Mouse (Mus musculus): Measurements from ENCODE around the gene Slc16a10. TPM values are rescaled to one million over a fixed set of nuclear protein-coding genes. Genes with fewer than 3 reads are reported as not detected.

Gene Slc16a10
- polyA plus RNA-seq, 1 experiment from 2014 or later = 48.2 TPM

DNA sequence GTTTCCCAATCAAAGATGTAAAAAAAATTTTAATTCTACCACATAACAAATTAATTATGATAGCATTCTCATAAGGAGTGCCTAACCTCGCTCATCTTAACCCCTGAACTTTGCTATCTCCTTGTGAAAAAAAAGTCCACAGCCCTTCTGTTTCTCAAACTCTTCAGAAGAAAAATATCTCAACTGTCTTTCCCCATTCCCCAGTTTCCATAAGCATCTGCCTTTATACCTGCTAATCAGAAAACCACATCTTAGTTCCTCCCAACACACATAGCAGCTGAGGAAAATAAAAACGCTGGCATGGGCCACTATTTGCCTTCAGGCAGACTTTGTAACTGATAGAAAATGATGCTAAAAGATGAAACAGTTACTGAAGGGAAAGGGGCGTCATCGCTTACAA lies 17.5 kb downstream of the Slc16a10 start:
- 79% methylated on average over 4 of the region's 4 CpGs for WGBS
- Histone ChIP-seq H3K9me3 (ENCODE audit: control insufficient read depth, low read length) (no peaks in the 10 kb centered on the region), H3K4me1 (ENCODE audit: control insufficient read depth, insufficient read depth, low read length) (no peaks in the 10 kb centered on the region), H3K27ac (ENCODE audit: low read length) (no peak overlapping the region), H3K27me3 (replicated peaks; ENCODE audit: control insufficient read depth, insufficient read depth, low read length) (no peaks in the 10 kb centered on the region), H3K9ac (ENCODE audit: low read depth, low read length) (no peak overlapping the region), H3K4me3 (ENCODE audit: low read length) (no peak overlapping the region), H3K4me2 (ENCODE audit: low read depth, low read length) (no peak overlapping the region), H3K36me3 (ENCODE audit: control insufficient read depth, insufficient read depth, low read length) (no peaks in the 10 kb centered on the region)
- ATAC-seq = no peak

DNA sequence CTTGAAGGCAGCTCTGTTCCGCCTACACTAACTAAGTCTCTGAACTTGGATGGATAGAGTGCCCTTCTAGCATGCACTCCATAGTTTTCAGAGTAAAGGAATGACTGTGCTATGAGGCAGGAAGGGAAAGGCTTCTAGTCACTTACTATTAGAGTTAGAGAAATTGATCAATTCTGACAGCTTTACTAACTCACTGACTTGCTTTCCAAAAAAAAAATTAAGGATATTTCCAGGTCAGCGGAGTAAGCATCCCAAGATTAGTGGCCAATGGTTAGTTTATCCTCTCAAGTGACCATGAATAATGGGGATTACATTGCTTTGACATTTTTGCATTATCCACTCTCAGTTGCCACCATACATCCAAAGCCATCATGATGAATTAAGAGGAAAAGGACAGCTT lies 18.0 kb downstream of the Slc16a10 start:
- Histone ChIP-seq H3K4me3 (ENCODE audit: low read length) (no peak overlapping the region), H3K36me3 (ENCODE audit: control insufficient read depth, insufficient read depth, low read length) (no peaks in the 10 kb centered on the region), H3K9ac (ENCODE audit: low read depth, low read length) (no peak overlapping the region), H3K4me2 (ENCODE audit: low read depth, low read length) (no peak overlapping the region), H3K9me3 (ENCODE audit: control insufficient read depth, low read length) (no peaks in the 10 kb centered on the region), H3K4me1 (ENCODE audit: control insufficient read depth, insufficient read depth, low read length) (no peaks in the 10 kb centered on the region), H3K27ac (ENCODE audit: low read length) (no peak overlapping the region), H3K27me3 (replicated peaks; ENCODE audit: control insufficient read depth, insufficient read depth, low read length) (no peaks in the 10 kb centered on the region)
- ATAC-seq = no peak
- WGBS = 77% methylated on average over 2 of the region's 2 CpGs

DNA sequence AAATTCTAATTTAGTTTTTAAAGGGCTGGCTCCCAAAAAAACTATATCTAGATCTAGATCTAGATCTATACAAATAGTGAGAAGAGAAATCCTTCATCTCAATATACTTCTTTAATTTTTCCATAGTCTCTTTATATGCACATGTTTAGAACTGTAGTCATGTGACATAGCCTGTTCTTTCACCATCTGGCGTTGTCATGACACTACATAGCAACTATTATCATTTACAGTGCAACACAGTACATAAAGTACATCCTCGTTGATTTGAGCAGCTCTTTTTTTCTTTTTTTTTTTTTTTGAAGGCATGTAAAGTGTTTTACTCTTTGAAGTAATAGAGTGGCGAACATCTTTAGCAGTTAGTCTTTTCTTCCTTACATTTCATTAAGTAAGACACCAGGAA lies 22.6 kb downstream of the Slc16a10 start:
- Histone ChIP-seq H3K27ac (ENCODE audit: low read length) (no peak overlapping the region), H3K27me3 (replicated peaks; ENCODE audit: control insufficient read depth, insufficient read depth, low read length) (no peaks in the 10 kb centered on the region), H3K36me3 (ENCODE audit: control insufficient read depth, insufficient read depth, low read length) (no peaks in the 10 kb centered on the region), H3K4me3 (ENCODE audit: low read length) (no peak overlapping the region), H3K9ac (ENCODE audit: low read depth, low read length) (no peak overlapping the region), H3K4me1 (ENCODE audit: control insufficient read depth, insufficient read depth, low read length) (no peaks in the 10 kb centered on the region), H3K4me2 (ENCODE audit: low read depth, low read length) (no peak overlapping the region), H3K9me3 (ENCODE audit: control insufficient read depth, low read length) (no peaks in the 10 kb centered on the region)
- no peak for ATAC-seq
- WGBS = 76% methylated on average over 3 of the region's 3 CpGs

DNA sequence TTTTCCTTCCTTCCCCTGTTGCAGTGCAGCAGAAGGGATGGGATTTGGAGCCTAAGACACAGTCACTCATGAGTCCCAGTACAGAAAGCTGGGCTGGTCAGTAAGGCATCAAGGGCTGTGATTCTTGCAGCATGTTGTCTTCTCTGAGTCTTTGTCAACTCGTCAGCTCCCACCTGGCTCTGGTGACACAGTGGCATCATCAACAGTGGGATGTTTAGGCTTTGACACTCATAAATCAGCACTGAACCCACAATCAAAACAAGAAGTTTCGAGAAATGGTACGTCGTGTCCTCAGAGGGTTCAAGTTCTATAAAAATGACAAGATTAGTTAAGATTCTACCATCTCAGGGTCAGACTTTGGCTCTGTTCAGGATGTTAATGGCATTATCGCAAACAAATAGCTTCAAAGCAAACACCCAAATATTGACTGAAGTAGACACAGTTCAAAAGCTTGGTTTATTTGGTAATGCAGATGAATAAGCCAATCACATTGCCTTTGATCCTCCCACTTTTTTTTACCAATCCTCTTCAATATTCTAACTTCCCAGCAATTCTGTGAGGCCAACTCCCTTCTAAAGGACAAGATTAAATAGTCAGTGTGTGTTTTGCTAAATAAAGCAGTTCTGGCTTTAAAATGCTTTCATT lies 23.2 kb downstream of the Slc16a10 start:
- Histone ChIP-seq H3K4me3 (ENCODE audit: low read length) (no peak overlapping the region), H3K36me3 (ENCODE audit: control insufficient read depth, insufficient read depth, low read length) (no peaks in the 10 kb centered on the region), H3K27me3 (replicated peaks; ENCODE audit: control insufficient read depth, insufficient read depth, low read length) (no peaks in the 10 kb centered on the region), H3K9me3 (ENCODE audit: control insufficient read depth, low read length) (no peaks in the 10 kb centered on the region), H3K4me1 (ENCODE audit: control insufficient read depth, insufficient read depth, low read length) (no peaks in the 10 kb centered on the region), H3K4me2 (ENCODE audit: low read depth, low read length) (no peak overlapping the region), H3K9ac (ENCODE audit: low read depth, low read length) (no peak overlapping the region), H3K27ac (ENCODE audit: low read length) (no peak overlapping the region)
- WGBS = 78% methylated on average over 5 of the region's 5 CpGs
- no peak for ATAC-seq

DNA sequence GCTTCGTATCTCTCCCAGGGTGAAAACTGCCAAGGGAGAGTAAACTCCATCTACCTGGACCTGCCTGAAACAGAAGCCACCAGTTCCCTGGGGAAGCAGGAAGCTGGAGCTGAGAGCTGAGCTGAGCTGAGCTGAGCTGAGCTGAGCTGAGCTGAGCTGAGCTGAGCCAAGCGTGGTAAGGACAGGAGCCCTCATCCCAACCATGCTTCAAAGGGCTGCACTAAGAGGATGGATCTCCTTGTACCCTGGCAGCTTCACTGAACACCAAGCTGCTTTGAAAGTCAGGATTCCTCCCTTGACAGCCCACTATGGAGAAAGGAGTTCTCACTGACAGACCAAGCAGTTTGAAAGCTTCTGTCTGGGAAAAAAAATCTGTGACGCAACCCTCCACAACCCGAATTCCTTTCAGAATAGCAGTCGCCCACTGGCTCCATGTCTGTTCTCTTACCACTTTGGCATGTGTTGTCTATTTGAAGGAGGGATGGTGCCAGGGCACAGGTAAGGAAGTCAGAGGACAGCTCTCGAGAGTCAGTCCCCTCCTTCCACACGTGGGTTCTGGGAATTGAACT lies 28.5 kb downstream of the Slc16a10 start:
- H3K9ac ChIP-seq (ENCODE audit: low read depth, low read length) = no peak overlapping the region
- no peak for ATAC-seq

GRCm38 (mm10) chr10:40112256-40112655 lies 29.8 kb downstream of the Slc16a10 start:
- Histone ChIP-seq H3K4me1 (ENCODE audit: control insufficient read depth, insufficient read depth, low read length) (peaks cover 3% of the 10 kb centered on the region; the same call in 1 of the 2 replicates), H3K4me2 (ENCODE audit: low read depth, low read length) (no peak overlapping the region), H3K36me3 (ENCODE audit: control insufficient read depth, insufficient read depth, low read length) (no peaks in the 10 kb centered on the region), H3K9ac (ENCODE audit: low read depth, low read length) (no peak overlapping the region), H3K27me3 (replicated peaks; ENCODE audit: control insufficient read depth, insufficient read depth, low read length) (no peaks in the 10 kb centered on the region), H3K9me3 (ENCODE audit: control insufficient read depth, low read length) (no peaks in the 10 kb centered on the region), H3K27ac (ENCODE audit: low read length) (no peak overlapping the region), H3K4me3 (ENCODE audit: low read length) (no peak overlapping the region)
- no peak for ATAC-seq
- WGBS = 84% methylated on average over 10 of the region's 10 CpGs

More for the DNA sequence above, 28.5 kb downstream of the Slc16a10 start:
- no peak overlapping the region for H3K27ac ChIP-seq (ENCODE audit: low read length)
- no peak overlapping the region for H3K4me3 ChIP-seq (ENCODE audit: low read length)
- no peaks in the 10 kb centered on the region for H3K27me3 ChIP-seq (replicated peaks; ENCODE audit: control insufficient read depth, insufficient read depth, low read length)
- peaks cover 3% of the 10 kb centered on the region; the same call in 1 of the 2 replicates for H3K4me1 ChIP-seq (ENCODE audit: control insufficient read depth, insufficient read depth, low read length)
- no peak overlapping the region for H3K4me2 ChIP-seq (ENCODE audit: low read depth, low read length)
- no peaks in the 10 kb centered on the region for H3K9me3 ChIP-seq (ENCODE audit: control insufficient read depth, low read length)
- whole genome bisulfite sequencing = 80% methylated on average over 7 of the region's 7 CpGs
- no peaks in the 10 kb centered on the region for H3K36me3 ChIP-seq (ENCODE audit: control insufficient read depth, insufficient read depth, low read length)

DNA sequence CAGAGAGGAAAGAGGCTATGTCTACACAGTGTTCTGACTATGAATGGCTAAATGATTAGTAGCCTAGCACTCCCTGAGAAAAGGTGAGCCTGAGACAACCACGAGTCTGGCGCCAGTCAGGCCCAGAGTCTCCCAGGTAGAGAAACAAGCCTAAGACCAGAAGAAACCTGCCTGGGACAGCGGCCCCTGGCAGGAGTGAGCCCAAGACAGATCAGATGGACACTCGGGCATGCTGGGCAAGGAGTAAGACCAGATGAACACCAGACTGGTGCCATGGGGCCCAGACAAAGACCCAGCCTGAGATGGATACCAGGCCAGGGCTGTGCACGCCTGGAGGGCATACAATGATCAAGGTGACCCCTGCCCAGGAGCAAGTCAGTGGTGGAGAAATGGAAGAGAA lies 32.5 kb downstream of the Slc16a10 start:
- WGBS = 82% methylated on average over 5 of the region's 5 CpGs
- H3K4me2 ChIP-seq (ENCODE audit: low read depth, low read length) = no peak overlapping the region
- no peaks in the 10 kb centered on the region for H3K27me3 ChIP-seq (replicated peaks; ENCODE audit: control insufficient read depth, insufficient read depth, low read length)
- ATAC-seq = no peak
- H3K4me3 ChIP-seq (ENCODE audit: low read length) = no peak overlapping the region
- H3K36me3 ChIP-seq (ENCODE audit: control insufficient read depth, insufficient read depth, low read length) = no peaks in the 10 kb centered on the region
- H3K27ac ChIP-seq (ENCODE audit: low read length) = no peak overlapping the region
- no peaks in the 10 kb centered on the region for H3K9me3 ChIP-seq (ENCODE audit: control insufficient read depth, low read length)
- peaks cover 3% of the 10 kb centered on the region; the same call in 1 of the 2 replicates for H3K4me1 ChIP-seq (ENCODE audit: control insufficient read depth, insufficient read depth, low read length)
- H3K9ac ChIP-seq (ENCODE audit: low read depth, low read length) = no peak overlapping the region

GRCm38 (mm10) chr10:40108992-40109391 lies 33.1 kb downstream of the Slc16a10 start:
- no peak overlapping the region for H3K4me3 ChIP-seq (ENCODE audit: low read length)
- H3K4me1 ChIP-seq (ENCODE audit: control insufficient read depth, insufficient read depth, low read length) = peaks cover 3% of the 10 kb centered on the region; the same call in 1 of the 2 replicates
- H3K27me3 ChIP-seq (replicated peaks; ENCODE audit: control insufficient read depth, insufficient read depth, low read length) = no peaks in the 10 kb centered on the region
- no peak overlapping the region for H3K27ac ChIP-seq (ENCODE audit: low read length)
- no peaks in the 10 kb centered on the region for H3K36me3 ChIP-seq (ENCODE audit: control insufficient read depth, insufficient read depth, low read length)
- no peak overlapping the region for H3K9ac ChIP-seq (ENCODE audit: low read depth, low read length)
- no peaks in the 10 kb centered on the region for H3K9me3 ChIP-seq (ENCODE audit: control insufficient read depth, low read length)
- no peak overlapping the region for H3K4me2 ChIP-seq (ENCODE audit: low read depth, low read length)
- ATAC-seq = no peak
- whole genome bisulfite sequencing = 71% methylated on average over 8 of the region's 8 CpGs

- ATAC-seq = no peak
- no peak overlapping the region for H3K27ac ChIP-seq (ENCODE audit: low read length)
- H3K4me3 ChIP-seq (ENCODE audit: low read length) = no peak overlapping the region
- no peak overlapping the region for H3K4me2 ChIP-seq (ENCODE audit: low read depth, low read length)
- 77% methylated on average over 1 of the region's 1 CpGs for WGBS
- no peak overlapping the region for H3K9ac ChIP-seq (ENCODE audit: low read depth, low read length)
- no peaks in the 10 kb centered on the region for H3K36me3 ChIP-seq (ENCODE audit: control insufficient read depth, insufficient read depth, low read length)
- peaks cover 7% of the 10 kb centered on the region for H3K4me1 ChIP-seq (ENCODE audit: control insufficient read depth, insufficient read depth, low read length)
- H3K27me3 ChIP-seq (replicated peaks; ENCODE audit: control insufficient read depth, insufficient read depth, low read length) = no peaks in the 10 kb centered on the region
- no peaks in the 10 kb centered on the region for H3K9me3 ChIP-seq (ENCODE audit: control insufficient read depth, low read length)
These were observed 34.1 kb downstream of the Slc16a10 start for GRCm38 (mm10) chr10:40107995-40108394.

GRCm38 (mm10) chr10:40105174-40105573 lies 36.9 kb downstream of the Slc16a10 start:
- ATAC-seq = no peak
- 64% methylated on average over 1 of the region's 1 CpGs for WGBS
- H3K27ac ChIP-seq (ENCODE audit: low read length) = no peak overlapping the region
- no peaks in the 10 kb centered on the region for H3K9me3 ChIP-seq (ENCODE audit: control insufficient read depth, low read length)
- no peaks in the 10 kb centered on the region for H3K27me3 ChIP-seq (replicated peaks; ENCODE audit: control insufficient read depth, insufficient read depth, low read length)
- H3K4me1 ChIP-seq (ENCODE audit: control insufficient read depth, insufficient read depth, low read length) = peaks cover 9% of the 10 kb centered on the region
- no peak overlapping the region for H3K9ac ChIP-seq (ENCODE audit: low read depth, low read length)
- H3K4me2 ChIP-seq (ENCODE audit: low read depth, low read length) = no peak overlapping the region
- H3K36me3 ChIP-seq (ENCODE audit: control insufficient read depth, insufficient read depth, low read length) = no peaks in the 10 kb centered on the region
- no peak overlapping the region for H3K4me3 ChIP-seq (ENCODE audit: low read length)
